Mouse (Mus musculus) pancreas, adult 10 weeks (tissue): ENCODE results near the gene Susd3. TPM values are rescaled to one million over a fixed set of nuclear protein-coding genes. Genes with fewer than 3 reads are reported as not detected.

Experiments
- polyA plus RNA-seq: library from polyadenylated mRNA; stranded (reverse); fragments of 350-450 nt; fragmentation: Illumina TruSeq; extraction: RNeasy Lipid Tissue Mini Kit (QIAGEN cat#74804); gene quantifications from one replicate; pipeline ENCODE4 v1.2.3, GENCODE M21; 2015; ENCODE audit warnings: low read depth, low replicate concordance; ENCODE audit not compliant: insufficient read depth

The Susd3 gene
- polyA plus RNA-seq, result 0.87 TPM

DNA sequence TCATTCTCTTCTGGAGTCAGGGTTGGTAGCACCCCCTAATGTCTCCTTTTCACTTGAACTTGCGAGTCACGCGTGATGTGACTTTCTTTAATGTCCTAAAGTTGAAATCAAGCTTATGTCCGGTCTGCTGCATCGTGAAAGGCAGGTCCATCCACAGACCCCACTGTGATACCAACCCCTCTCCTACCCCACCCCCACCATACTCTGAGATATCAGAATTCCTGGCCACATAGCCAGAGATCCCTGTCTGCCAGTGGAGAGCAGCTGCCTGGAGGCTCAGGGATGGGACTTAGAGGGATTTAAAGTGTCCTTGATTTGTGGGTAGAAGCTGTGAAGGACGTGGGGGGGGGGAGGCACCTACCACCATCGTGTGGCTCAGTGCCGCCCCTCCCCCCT lies at the start of gene Susd3:
TSS of gene Susd3 (minus strand) at position 240 of the 396 bp plus-strand sequence.

GRCm38 (mm10) chr13:49215504-49216219 lies 32.8 kb downstream of the Susd3 start, which contains the start of gene Card19:
Gene Card19 (minus strand): TSS chr13:49216037.

DNA sequence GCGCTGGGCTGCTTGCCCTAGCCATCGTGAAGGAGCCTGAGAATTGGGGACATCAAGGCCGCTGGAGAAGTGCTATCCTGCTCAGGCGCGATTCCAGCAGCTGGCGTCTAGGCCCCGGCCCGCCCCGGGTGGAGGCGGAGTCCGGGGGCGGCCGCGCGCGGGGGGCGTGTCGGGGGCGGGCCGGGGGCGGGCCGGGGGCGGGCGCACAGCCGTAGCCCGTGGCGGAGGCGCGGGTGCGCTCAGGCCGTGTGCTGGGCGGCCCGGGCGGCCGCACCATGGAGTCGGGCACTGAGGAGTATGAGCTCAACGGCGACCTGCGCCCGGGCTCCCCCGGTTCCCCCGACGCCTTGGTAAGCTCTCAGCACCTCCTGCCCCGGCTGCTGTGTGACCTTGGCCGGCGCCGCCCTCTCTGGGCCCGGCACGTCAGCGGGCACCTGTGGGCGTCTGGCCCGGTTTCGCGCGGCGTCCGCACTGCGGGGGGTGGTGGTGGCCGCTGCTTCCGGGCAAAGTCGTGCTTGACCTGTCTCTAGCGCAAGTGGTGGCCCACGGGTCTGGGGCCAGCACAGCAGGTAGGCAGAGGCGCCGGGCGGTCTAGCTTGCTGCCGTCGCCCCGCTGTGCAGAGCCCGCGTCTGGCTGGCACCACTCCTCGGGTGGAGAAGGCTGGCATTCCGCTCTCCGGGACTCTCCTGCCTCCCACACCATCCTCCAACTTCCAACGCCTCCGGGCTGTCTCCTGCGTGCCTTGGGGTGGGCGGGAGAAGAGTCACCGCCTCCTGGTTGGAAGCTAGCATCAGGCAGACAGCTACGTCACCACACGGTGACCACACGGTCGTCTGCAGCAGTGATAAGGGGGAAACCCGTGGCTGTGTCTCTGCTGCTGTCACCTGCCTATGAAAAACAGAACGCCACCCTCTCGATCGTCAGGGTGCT lies 61.0 kb downstream of the Susd3 start, which contains the start of gene Ninj1:
TSS of gene Ninj1 (plus strand) at position 198 of the 931 bp plus-strand sequence.

Other genes with a start within 250 kb of the Susd3 start
- gene Wnk2, start 100.7 kb downstream of the Susd3 start, polyA plus RNA-seq, result 3.7 TPM
- 19.4 TPM for gene Ninj1, start 61.2 kb downstream of the Susd3 start, polyA plus RNA-seq
- gene Card19, start 32.7 kb downstream of the Susd3 start, polyA plus RNA-seq, result 18.2 TPM
- gene Fgd3, start 71.6 kb upstream of the Susd3 start, polyA plus RNA-seq, result 0.61 TPM
- gene Bicd2, start 92.9 kb upstream of the Susd3 start, polyA plus RNA-seq, result 7.6 TPM
- gene Ippk, start 172.5 kb upstream of the Susd3 start, polyA plus RNA-seq, result 3.1 TPM
- not detected for gene Tes3-ps, start 244.6 kb upstream of the Susd3 start, polyA plus RNA-seq